Mouse (Mus musculus) forelimb bud, embryonic 11.5 days (tissue): ENCODE data around the gene Mettl21a.
"Not testable (repeated sequence)": the region's sequence is repeated elsewhere in the genome, so short reads cannot be mapped to it uniquely, and the experiment has no call there.

Experiments
- DNase-seq: peaks from one replicate; pipeline ENCODE4 v3.0.0-alpha.2; 2012; ENCODE audit warnings: low read depth, low spot score

Mettl21a gene

GRCm38 (mm10) chr1:64616881-64617714, at the start of gene Mettl21a:
Gene Mettl21a (minus strand): TSS chr1:64617242.
- DNase-seq, result peak; percentile 92

DNA sequence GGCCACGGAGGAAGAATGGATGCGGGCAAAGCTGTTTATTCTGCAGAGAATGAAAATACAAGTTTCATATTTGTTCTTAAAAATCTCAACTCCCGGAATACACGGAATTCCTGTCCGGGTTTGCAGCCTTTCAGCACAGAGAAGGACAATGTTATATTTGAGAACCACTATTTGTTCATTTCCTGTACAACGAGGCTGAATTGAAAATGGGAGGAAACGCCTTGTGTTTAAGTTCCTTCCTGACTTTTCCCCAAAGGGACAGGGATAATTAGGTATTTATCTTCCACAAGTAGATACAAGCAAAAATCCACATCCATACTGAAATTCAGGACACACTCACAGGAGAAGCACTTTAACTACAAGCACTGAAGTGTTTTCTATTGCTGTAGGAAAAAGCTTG, 41.8 kb upstream of the Mettl21a start:
- DNase-seq, result no peak

GRCm38 (mm10) chr1:64656423-64657129, 39.5 kb upstream of the Mettl21a start:
- DNase-seq, result no peak

GRCm38 (mm10) chr1:64655415-64655814, 38.4 kb upstream of the Mettl21a start:
- DNase-seq, result no peak

DNA sequence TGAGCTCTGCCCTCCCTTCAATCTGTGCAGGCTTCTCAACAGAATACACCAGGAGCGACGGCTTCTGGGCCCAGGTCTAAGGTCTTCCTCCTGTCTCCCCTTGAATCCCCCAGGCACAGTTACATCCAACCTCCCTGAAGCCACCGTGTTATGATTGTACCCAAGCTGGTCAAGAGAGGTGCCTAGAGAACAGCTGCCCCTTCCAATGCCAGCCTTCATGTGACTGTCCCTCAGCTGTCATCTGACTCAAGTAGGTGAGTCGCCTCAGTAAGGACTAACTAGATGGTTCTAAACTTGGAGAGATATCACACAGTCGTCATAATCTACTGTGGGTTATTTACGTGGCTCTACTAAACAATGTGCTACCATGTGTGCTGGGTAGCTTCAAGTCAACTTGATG, 36.7 kb upstream of the Mettl21a start:
- no peak for DNase-seq

DNA sequence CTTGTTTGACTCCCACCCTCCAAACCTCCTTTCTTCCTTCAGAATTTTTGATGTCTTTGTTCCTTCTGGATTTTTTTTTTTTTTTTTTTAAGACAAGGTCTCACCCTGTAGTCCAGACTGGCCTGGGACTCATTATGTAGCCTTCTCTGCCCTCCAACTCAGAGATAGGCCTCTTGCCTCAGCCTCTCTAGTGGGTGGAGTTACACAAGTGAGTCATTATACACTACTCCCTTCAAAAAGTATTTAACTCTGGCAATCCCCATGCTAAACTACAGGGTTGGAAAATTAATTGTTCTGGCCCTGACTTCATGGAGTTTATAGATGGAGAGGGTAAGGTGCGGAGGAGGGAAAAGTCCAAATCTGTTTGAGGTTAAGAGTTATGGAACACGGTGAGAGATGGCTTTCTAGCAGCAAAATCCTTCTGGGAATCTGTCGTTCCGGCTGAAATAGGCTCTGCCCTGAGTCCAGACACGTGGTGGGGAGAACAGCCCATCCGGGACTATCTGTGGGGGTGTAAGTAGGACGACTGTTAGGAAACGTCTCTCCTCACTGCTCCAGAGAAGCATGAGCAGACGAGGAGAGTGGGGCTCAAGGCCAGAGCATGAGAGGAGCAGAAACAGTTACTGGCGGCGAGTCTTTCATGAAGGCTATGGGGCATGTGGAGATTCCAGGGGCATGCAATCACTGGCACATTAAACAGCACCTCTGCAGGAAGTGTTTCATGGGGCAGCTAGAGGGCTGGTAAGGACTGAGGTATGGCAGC, 32.5 kb upstream of the Mettl21a start:
- DNase-seq, result no peak

GRCm38 (mm10) chr1:64644513-64644912, 27.5 kb upstream of the Mettl21a start:
- no peak for DNase-seq

DNA sequence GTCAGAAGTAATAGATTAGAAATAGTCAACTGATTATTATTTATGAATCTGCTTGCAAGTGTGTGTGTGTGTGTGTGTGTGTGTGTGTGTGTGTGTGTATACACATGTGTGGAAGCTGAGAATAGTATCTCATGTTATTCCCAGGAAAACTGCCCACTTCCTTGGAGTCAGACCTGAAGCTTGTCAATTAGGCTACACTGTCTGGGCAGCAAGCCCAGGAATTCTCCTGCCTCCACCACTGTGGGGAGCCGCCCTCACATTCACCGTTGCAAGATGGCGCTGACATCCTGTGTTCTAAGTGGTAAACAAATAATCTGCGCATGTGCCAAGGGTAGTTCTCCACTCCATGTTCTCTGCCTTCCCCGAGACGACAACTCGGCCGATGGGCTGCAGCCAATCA, 25.5 kb upstream of the Mettl21a start:
- not testable (repeated sequence) for DNase-seq

- DNase-seq, result no peak
Observed at GRCm38 (mm10) chr1:64641069-64641468, 24.0 kb upstream of the Mettl21a start.

DNA sequence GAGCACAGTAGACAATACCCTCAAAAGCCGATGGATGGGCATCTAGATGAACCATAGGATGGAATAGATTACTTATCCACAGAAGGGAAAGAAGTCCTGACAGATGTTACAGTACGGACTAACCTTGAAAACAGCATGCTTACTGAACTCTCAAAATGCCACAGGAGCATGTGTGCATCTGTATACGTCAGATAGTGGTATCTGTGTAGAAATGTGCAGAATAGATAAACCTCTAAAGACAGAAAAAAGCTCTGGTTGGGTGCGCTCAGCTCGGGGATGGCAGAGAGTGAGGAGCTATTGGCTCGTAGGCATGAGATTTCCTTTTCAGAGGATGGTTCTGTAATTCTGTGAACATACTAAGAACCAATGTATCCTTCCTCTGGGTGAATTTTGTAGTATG, 22.2 kb upstream of the Mettl21a start:
- DNase-seq, result no peak

GRCm38 (mm10) chr1:64635624-64636023, 18.6 kb upstream of the Mettl21a start:
- no peak for DNase-seq

DNA sequence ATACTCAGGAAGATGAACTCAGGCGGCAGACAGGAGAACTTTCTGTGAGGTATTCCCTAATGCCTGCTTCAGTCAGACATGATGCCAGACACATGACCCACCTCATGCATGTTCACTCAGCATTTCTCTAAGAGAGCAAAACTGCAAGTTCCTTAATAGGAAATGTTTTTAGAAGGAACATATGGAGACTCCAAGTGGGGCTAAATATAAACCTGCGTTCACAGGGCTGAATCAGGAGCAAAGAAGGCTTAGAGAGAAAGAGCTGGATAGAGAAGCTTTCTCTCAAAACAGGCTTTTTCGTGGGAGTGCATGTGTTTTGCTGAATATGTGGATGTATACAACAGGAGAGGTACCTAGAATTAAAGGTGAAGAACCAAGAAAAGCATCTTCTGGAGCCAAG, 16.2 kb upstream of the Mettl21a start:
- DNase-seq, result no peak

DNA sequence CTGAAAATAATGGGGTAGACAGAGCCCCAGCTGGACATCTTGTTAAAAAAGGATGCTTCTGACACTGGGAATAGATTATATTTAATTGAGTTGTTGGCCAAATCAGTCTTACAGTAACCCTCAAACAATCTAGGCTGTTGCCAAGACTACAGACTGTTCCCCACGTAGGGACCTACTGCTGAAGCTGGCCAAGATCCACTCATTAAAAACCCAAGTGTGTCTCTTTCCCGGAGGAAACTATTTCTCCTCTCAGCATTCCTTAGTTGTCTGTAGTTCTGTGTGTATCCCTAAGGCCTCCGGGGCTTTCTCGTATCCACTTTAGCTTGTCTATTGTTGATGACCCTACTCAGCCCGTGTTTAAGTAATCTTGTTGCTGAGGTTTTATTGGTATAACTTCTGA, 14.5 kb upstream of the Mettl21a start:
- no peak for DNase-seq

- no peak for DNase-seq
Observed at GRCm38 (mm10) chr1:64625214-64625613, 8.2 kb upstream of the Mettl21a start.

GRCm38 (mm10) chr1:64623558-64624435, 6.8 kb upstream of the Mettl21a start:
- DNase-seq, result peak; percentile 18

DNA sequence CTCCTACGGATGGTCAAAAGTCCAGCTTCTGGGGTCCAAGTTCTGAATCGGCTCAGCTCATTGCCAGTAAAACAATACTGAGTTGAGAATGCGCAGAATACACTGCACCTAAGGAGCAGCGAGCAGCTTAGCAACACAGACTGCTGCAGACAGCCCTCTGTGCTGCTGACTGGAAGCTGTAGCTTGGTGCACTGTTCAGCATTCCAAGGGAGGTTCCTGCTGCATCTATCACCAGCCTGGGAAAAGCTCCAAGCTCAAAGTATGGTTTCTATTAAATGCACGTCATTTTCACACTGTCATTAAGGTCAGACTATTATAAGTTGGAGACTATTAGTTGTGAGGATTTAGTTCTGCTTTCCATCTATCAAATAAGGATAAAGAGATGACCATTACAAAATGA, 4.1 kb upstream of the Mettl21a start:
- no peak for DNase-seq

DNA sequence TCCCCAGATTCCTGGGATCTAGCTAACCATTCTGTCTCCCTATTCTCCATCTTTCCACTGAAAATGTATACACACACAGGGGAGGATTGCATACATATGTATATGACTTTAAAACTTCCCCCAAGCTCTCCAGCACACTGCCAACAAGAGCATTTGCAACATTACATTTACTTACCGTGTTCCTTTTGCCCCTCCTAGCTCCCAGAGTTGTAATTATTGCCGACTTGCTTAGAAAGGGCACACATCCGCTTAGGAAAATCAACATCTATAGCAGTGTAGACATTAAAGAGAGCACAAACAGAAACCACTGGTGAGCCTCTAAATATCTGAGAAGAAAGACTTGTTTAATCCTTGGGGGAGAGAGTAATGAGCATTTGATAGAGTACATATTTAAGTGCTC, 1.2 kb upstream of the Mettl21a start:
- no peak for DNase-seq

DNA sequence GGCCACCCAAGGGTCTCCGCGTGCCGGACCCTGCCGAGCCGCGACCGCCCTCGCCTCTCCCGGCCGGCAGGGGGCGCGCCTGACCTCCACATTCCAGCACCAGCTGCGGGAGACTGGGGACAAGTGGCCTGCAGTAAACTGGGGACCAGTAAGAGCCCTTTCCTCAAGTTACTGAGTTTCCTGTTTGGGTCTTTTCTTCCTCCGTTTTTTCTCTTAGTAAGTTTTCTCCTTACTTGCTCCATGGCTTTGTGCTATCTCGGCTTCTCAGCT, 608 bp upstream of the Mettl21a start:
- peak; percentile 84 for DNase-seq

- DNase-seq, result no peak
Observed at GRCm38 (mm10) chr1:64616531-64616880, 536 bp downstream of the Mettl21a start.

DNA sequence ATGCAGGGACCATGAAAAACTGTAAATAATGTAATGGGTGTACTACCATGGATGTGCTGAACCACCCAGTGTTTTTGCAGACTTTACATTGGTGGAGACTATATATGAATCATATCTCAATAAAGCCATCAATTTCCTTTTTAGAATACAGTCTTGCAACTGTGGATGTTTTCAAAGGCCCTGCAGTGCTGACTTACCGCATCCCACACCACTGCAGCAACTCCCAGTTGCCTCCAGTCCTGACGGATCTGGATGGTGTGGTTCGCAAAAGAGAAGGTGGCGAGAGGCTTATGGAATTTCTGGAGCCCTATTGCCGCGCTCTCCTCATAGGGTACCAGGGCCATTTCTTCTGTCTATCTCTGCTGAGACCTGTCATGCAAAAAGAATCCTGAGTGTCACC, 966 bp downstream of the Mettl21a start:
- DNase-seq, result no peak

GRCm38 (mm10) chr1:64615531-64615991, 1.5 kb downstream of the Mettl21a start:
- DNase-seq, result no peak
